Mouse (Mus musculus) layer of hippocampus, adult 8-10 months (tissue): Measurements from ENCODE around the gene Ank3. TPM values are rescaled to one million over a fixed set of nuclear protein-coding genes. Genes with fewer than 3 reads are reported as not detected.
A peak's percentile ranks its signal among the peaks of the same experiment; 100 is the strongest.
"Not testable (repeated sequence)": the region's sequence is repeated elsewhere in the genome, so short reads cannot be mapped to it uniquely, and the experiment has no call there.

Experiments
- DNase-seq, 2 experiments: peaks; one replicate each; pipeline ENCODE4 v3.0.0; 2022; ENCODE audit warnings: low spot score in 2 of 2
- total RNA-seq, 4 experiments: library from RNA; stranded (reverse); gene quantifications; 2 replicates each; pipeline ENCODE4 v1.2.4; 2022

Gene Ank3
- 100 to 1,000 TPM; 396 to 490 (median 435) TPM for total RNA-seq

GRCm38 (mm10) chr10:69398763-69399590 lies at the start of gene Ank3:
Gene Ank3 (plus strand): TSS chr10:69398773.
- no peak for DNase-seq

- DNase-seq: no peak
Measured at GRCm38 (mm10) chr10:69351071-69351841, 47.3 kb upstream of the Ank3 start.

- no peak for DNase-seq
Measured at GRCm38 (mm10) chr10:69351842-69352211, 46.7 kb upstream of the Ank3 start.

DNA sequence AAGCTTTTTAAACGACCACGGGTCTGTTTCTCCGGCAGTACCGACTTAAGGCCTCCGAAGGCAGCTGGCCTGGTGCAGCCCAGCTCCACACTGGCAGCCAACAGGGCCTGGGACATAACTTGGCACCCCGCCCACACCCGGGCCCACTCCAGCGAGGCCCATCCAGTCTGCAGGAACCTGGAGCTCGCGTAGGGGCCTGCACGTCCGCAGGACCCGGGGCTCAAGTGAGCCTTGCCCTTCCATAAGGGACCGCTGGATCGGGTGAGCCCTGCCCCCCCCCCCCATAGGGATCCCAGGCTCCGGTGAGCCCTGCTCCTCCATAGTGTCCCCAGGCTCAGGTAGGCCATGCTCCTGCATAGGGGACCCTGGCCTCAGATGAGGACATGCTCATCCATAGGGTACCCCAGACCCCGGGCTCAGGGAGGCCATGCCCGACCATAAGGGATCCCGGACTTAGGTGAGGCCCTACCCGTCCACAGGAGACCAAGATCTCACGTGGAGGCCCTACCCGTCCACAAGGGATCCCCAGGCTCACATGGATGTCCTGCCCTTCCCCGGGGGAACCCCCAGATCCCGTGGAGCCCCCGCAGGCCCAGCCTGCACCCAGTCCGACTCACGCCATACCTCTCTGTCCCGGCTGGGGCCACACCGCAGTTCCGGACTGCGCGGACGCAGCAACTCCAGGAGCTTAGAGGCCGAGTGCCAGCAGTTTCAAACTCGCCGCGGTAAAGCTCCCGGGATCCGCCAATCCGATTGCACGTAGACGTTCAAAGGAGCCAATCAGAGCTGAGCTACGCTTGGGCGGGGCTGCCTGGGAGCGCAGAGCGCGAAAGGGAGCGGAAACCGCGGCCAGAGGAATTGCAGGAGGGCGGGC lies 46.1 kb upstream of the Ank3 start, which contains the start of gene Cdk1:
Gene Cdk1, minus strand, starts transcription at position 727 of the 874 bp plus-strand sequence.
- DNase-seq: peak; percentile 87 to 91

DNA sequence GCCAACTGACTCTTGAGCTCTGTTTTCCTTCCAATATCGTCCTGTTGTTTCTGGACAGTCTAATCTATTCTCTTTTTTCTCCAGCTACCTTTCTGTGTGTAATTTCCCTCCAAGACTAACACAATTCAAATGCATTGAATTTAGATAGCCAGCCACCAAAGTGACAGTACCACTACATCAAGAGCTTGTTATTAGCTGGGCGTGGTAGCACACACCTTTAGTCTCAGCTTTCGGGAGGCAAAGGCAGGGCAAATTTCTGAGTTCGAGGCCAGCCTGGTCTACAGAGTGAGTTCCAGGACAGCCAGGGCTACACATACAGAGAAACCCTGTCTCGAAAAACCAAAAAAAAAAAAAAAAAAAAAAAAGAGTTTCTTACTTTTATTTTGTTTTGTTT lies 45.5 kb upstream of the Ank3 start:
- DNase-seq: not testable (repeated sequence)

- DNase-seq: no peak
Measured at GRCm38 (mm10) chr10:69359666-69360065, 38.9 kb upstream of the Ank3 start.

DNA sequence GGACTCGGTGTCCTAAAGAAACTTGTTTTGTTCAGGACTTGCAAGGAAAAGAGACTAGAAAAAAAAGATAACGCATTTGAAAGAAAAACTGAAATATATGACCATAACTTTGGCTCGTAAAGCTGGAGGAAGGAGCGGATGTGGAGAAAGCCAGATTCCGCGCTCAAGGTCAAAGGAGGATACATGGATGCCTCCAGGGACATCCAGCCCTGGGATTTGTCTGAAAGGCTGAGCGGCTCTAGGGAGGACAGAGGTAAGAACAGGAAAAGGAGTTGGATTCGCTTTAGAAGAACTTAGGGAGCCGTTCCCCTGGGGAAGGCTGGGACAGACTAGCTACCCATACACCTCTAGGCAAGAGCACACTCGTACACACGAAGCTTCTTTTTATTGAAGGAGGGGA lies 32.4 kb upstream of the Ank3 start:
- no peak for DNase-seq

GRCm38 (mm10) chr10:69366877-69367387 lies 31.6 kb upstream of the Ank3 start:
- no peak for DNase-seq

- no peak for DNase-seq
Measured at GRCm38 (mm10) chr10:69369321-69369720, 29.3 kb upstream of the Ank3 start.

- no peak for DNase-seq
Measured at GRCm38 (mm10) chr10:69371441-69371840, 27.1 kb upstream of the Ank3 start.

GRCm38 (mm10) chr10:69372061-69372460 lies 26.5 kb upstream of the Ank3 start:
- no peak for DNase-seq

- no peak for DNase-seq
Measured at GRCm38 (mm10) chr10:69373796-69374550, 24.6 kb upstream of the Ank3 start.

- DNase-seq: no peak
Measured at GRCm38 (mm10) chr10:69375154-69375553, 23.4 kb upstream of the Ank3 start.

DNA sequence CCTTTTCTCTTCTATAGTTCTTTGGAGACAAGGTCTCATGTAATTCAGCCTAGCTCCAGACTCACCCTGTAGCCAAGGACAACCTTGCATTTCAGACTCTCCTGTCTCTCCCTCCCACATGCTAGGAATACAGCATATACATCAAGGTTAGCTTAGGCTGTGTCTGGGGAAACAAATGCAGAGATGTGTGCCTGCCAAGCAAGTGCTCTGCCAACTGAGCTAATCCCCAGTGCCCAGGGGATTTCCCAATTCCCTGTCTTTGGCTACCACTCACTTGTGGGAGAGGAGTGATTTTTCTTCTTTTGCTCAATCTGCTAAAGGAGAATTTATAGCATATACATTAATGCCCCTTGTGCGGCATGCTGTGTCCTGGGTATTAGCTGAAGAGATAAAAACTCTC lies 15.4 kb upstream of the Ank3 start:
- no peak for DNase-seq

- no peak for DNase-seq
Measured at GRCm38 (mm10) chr10:69384640-69385039, 13.9 kb upstream of the Ank3 start.

DNA sequence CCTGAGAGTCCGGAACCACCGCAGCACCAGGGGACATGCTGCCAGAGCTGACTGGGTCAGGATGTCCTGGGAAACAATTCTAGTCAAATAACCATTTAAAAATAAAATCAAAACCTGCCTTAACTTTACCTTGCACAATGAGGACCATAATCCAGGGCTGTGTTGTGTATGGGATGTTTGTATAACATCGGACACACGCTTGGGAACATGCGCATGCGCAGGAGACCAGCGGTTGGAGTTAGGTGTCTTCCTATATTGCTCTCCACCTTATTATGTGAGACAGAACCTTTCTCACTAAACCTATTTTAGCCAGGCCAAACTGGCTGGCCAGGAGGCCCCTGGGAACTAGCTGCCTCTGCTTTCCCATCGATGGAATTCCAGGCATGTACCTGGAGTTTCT lies 13.4 kb upstream of the Ank3 start:
- DNase-seq: no peak

- DNase-seq: no peak
Measured at GRCm38 (mm10) chr10:69386767-69387166, 11.8 kb upstream of the Ank3 start.

DNA sequence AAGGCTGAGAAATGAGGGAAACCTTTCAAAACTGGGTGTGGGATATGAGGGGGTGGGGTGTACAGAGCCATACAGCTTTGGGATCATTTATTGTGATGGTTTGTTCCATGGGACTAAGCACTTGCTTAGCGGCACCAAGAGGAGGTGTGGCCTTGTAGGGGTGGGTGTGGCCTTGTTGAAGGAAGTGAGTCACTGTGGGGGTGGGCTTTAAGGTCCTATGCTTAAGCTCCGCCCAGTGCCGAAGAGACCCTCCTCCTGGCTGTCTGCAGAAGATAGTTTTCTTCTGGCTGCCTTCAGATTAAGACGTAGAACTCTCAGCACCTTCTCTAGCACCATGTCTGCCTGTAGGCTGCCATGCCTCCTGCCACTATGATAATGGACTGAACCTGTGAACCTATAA lies 9.1 kb upstream of the Ank3 start:
- no peak for DNase-seq

DNA sequence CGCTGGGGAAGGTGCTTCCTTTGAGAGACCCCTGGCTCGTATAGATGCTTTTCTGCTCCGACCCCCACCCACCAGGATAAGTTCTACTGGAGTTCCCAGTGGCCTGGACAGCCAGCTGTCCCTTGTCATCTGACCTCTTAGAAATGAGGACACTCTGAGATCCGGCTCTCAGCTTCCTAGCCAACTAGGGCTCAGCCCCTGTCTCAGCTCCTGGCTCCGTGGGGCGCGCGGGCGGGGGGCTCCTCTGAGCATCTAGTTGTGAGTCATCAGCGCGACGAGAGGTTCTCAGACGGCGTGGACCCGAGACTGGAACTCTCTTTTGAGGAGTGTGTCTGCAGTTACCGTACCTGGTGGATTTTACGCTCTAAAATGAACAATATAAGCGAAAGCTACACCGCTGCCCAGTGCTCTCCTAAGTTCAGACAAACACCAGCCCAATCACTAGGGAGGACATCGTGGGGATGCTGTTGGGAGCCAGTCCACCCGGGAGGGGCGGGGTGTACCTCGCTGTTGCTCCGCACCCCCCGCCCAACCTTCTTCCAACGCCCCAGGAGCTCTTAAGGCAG lies 293 bp upstream of the Ank3 start:
- no peak for DNase-seq

GRCm38 (mm10) chr10:69399814-69400385 lies 1.3 kb downstream of the Ank3 start:
- no peak for DNase-seq
